Mouse (Mus musculus) liver, embryonic 14.5 days (tissue): Measurements from ENCODE around the gene Polr3k.

Experiments used
- CTCF ChIP-seq: IDR thresholded peaks from 2 replicates; pipeline ENCODE4 v1.5.1; 2016; ENCODE audit warnings: antibody characterized with exemption, low read depth, control low read depth
- EP300 ChIP-seq: IDR thresholded peaks from 2 replicates; pipeline ENCODE4 v1.6.1; 2016; ENCODE audit warnings: antibody characterized with exemption, low read depth

- no peak for TF ChIP-seq CTCF
- TF ChIP-seq EP300 = no peak
These were observed 361 bp downstream of the Polr3k start for GRCm38 (mm10) chr2:181864536-181864860.
